Mouse (Mus musculus) lung, postnatal 10 days (tissue): ENCODE measurements at regions not wholly inside any gene's neighbourhood (a gene's known extent, or its start where the extent isn't known, plus 50 kb on each side); places are given as distances from the start of the nearest gene placed in this dataset.

Experiments
- DNase-seq: peaks from one replicate; pipeline ENCODE4 v3.0.0; 2021

- DNase-seq = no peak
Observed at GRCm38 (mm10) chr6:33117877-33118276, 57.8 kb upstream of the Chchd3 start.

GRCm38 (mm10) chr6:33120581-33120980 lies 60.5 kb upstream of the Chchd3 start:
- no peak for DNase-seq

- DNase-seq = peak; percentile 84
Observed at GRCm38 (mm10) chr6:33126574-33126973, 66.5 kb upstream of the Chchd3 start.

- no peak for DNase-seq
Observed at GRCm38 (mm10) chr6:33136906-33137305, 76.8 kb upstream of the Chchd3 start.

- DNase-seq = peak; percentile 34
Observed at GRCm38 (mm10) chr6:33137823-33138222, 77.8 kb upstream of the Chchd3 start.

- no peak for DNase-seq
Observed at GRCm38 (mm10) chr6:33166479-33166878, 82.4 kb upstream of the Exoc4 start.

- DNase-seq = no peak
Observed at GRCm38 (mm10) chr6:33173606-33174005, 75.3 kb upstream of the Exoc4 start.

- DNase-seq = no peak
Observed at GRCm38 (mm10) chr6:33174616-33175015, 74.3 kb upstream of the Exoc4 start.

- no peak for DNase-seq
Observed at GRCm38 (mm10) chr6:33189521-33190246, 59.2 kb upstream of the Exoc4 start.

- no peak for DNase-seq
Observed at GRCm38 (mm10) chr6:33193823-33194222, 55.1 kb upstream of the Exoc4 start.
